Mouse (Mus musculus): ENCODE measurements around the gene Smim10l1.

- TF ChIP-seq MAFK (IDR thresholded peaks at IDR 0.05; ENCODE audit: insufficient read depth, low read depth, low read length) (no peak), ZNF384 (IDR thresholded peaks at IDR 0.05; ENCODE audit: low read depth, low read length) (no peak), HCFC1 (IDR thresholded peaks at IDR 0.05; ENCODE audit: borderline replicate concordance, insufficient read depth, low read length) (no peak)
Observed at GRCm38 (mm10) chr6:133092226-133092625, 12.5 kb upstream of the Smim10l1 start.

All from ES-E14 (cell line).